Mouse (Mus musculus): ENCODE results near the gene Lyst. TPM values are rescaled to one million over a fixed set of nuclear protein-coding genes. Genes with fewer than 3 reads are reported as not detected.

The Lyst gene
- 33.2 TPM for polyA plus RNA-seq (2017; shearing (Covaris generic))

GRCm38 (mm10) chr13:13590048-13591011, at the start of gene Lyst:
Lyst (plus strand) TSS chr13:13590397.

DNA sequence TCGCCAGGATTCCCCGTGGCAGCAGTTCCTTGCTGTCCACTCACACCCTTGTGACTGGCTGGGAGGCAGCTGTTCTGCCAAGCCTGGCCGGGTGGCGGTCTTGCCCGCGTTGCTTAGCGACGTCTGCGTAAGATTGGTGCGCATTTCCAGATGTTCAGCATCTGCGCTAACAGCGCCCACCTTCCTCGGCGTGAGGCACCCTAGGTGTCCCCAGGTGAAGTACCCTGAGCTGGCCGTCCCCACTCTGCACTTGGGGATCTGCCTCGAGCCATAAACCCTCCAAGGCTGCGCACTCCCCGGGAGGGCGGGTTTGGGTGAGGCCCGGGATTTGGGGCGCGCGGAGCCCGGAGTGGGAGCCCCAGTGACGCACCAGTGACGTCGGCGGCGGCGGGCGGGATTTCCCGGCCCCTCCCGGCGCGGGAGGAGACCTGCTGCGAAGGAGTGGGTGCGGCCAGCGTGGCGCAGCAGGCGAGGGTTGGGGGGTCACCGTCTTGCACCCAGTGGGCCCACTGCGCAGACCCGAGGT, 193.8 kb downstream of the Lyst start, which contains the start of gene Gng4:
Gene Gng4 (plus strand): TSS at position 166 of the 526 bp plus-strand sequence.

Other genes with a start within 250 kb of the Lyst start
- gene Gpr137b, start 196.4 kb upstream of the Lyst start, polyA plus RNA-seq (2017; shearing (Covaris generic)) = 1.3 TPM
- gene Nid1, start 152.8 kb upstream of the Lyst start, polyA plus RNA-seq (2017; shearing (Covaris generic)) = not detected
- not detected for gene Gng4, start 193.7 kb downstream of the Lyst start, polyA plus RNA-seq (2017; shearing (Covaris generic))

Measured in naive thymus-derived CD4-positive, alpha-beta T cell, adult 5 months (primary cell).